ENCODE assay signal across 8 mouse cellular contexts in genomic region chr8:12677529-12677928, GRCm38 (mm10). TPM values are rescaled to one million over a fixed set of nuclear protein-coding genes. Genes with fewer than 3 reads are reported as not detected.
DNase-seq lines count a peak whose midpoint lies in the region; ATAC-seq and TF ChIP-seq lines count a peak whose summit lies in the region.

No protein-coding gene starts in this region.

- H3K79me2 ChIP-seq in liver, adult 2 months (ENCODE audit: control insufficient read depth, insufficient read depth, low read length): no peaks in the 10 kb centered on the region

- no peak overlapping the region for H3K4me3 ChIP-seq in embryonic facial prominence, embryonic 14.5 days (ENCODE audit: low read depth, low read length)
- no peak overlapping the region for H3K4me3 ChIP-seq in kidney, embryonic 16.5 days (ENCODE audit: low read length)
- H3K4me3 ChIP-seq in liver, adult 2 months (ENCODE audit: insufficient read depth, low read depth, low read length): no peak overlapping the region
- no peak overlapping the region for H3K4me3 ChIP-seq in stomach, embryonic 14.5 days (ENCODE audit: low read depth, low read length)

- H3K9ac ChIP-seq in embryonic facial prominence, embryonic 14.5 days (ENCODE audit: low read depth, low read length): no peak overlapping the region
- no peak overlapping the region for H3K9ac ChIP-seq in kidney, embryonic 16.5 days (replicated peaks; ENCODE audit: low read length)
- H3K9ac ChIP-seq in liver, adult 2 months (ENCODE audit: low read depth, low read length): no peak overlapping the region
- H3K9ac ChIP-seq in stomach, embryonic 14.5 days (replicated peaks; ENCODE audit: low read depth, low read length): no peak overlapping the region

- no peaks in the 10 kb centered on the region for H3K27me3 ChIP-seq in embryonic facial prominence, embryonic 14.5 days (replicated peaks; ENCODE audit: control insufficient read depth, insufficient read depth, low read length)
- peaks cover 6% of the 10 kb centered on the region; the same call in 1 of the 2 replicates for H3K27me3 ChIP-seq in kidney, embryonic 16.5 days (ENCODE audit: insufficient read depth, low read length)
- no peaks in the 10 kb centered on the region for H3K27me3 ChIP-seq in liver, adult 2 months (ENCODE audit: control insufficient read depth, insufficient read depth, low read length)
- no peaks in the 10 kb centered on the region for H3K27me3 ChIP-seq in stomach, embryonic 14.5 days (ENCODE audit: control insufficient read depth, insufficient read depth, low read length)

- DNase-seq in B cell, adult 2 months: peak; percentile 87 to 88
- DNase-seq in adrenal gland, postnatal 4 days (ENCODE audit: low spot score in 2 of 2): peak; percentile 43 to 56
- DNase-seq in embryonic facial prominence, embryonic 14.5 days (ENCODE audit: low spot score): peak; percentile 75
- DNase-seq in heart, adult 9 months (ENCODE audit: low spot score in 2 of 2): peak; percentile 30 to 61
- peak; percentile 48 for DNase-seq in liver, adult 2 months (ENCODE audit: extremely low read depth, low read depth, low spot score)
- peak; percentile 82 for DNase-seq in neural tube, embryonic 10.5 days (ENCODE audit: extremely low spot score, low spot score)

- no peak overlapping the region for H3K27ac ChIP-seq in embryonic facial prominence, embryonic 14.5 days (replicated peaks; ENCODE audit: low read depth, low read length)
- H3K27ac ChIP-seq in kidney, embryonic 16.5 days (ENCODE audit: low read length): no peak overlapping the region
- no peak overlapping the region for H3K27ac ChIP-seq in liver, adult 2 months (replicated peaks; ENCODE audit: insufficient read depth, low read depth, low read length)
- H3K27ac ChIP-seq in stomach, embryonic 14.5 days (ENCODE audit: low read length): no peak overlapping the region

- 3% methylated on average over 7 of the region's 7 CpGs for WGBS in embryonic facial prominence, embryonic 14.5 days
- 4% methylated on average over 7 of the region's 7 CpGs for WGBS in kidney, embryonic 16.5 days
- 3% methylated on average over 7 of the region's 7 CpGs for WGBS in liver, adult 2 months
- WGBS in stomach, embryonic 14.5 days: 3% methylated on average over 7 of the region's 7 CpGs

- TF ChIP-seq CTCF in liver, adult 2 months (IDR thresholded peaks at IDR 0.05; ENCODE audit: low read depth, low read length): peak; percentile 97

- no peaks in the 10 kb centered on the region for H3K36me3 ChIP-seq in embryonic facial prominence, embryonic 14.5 days (ENCODE audit: control insufficient read depth, insufficient read depth, low read length)
- no peaks in the 10 kb centered on the region for H3K36me3 ChIP-seq in kidney, embryonic 16.5 days (ENCODE audit: insufficient read depth, low read length)
- H3K36me3 ChIP-seq in liver, adult 2 months (ENCODE audit: control insufficient read depth, insufficient read depth, low read length): no peaks in the 10 kb centered on the region
- no peaks in the 10 kb centered on the region for H3K36me3 ChIP-seq in stomach, embryonic 14.5 days (ENCODE audit: control insufficient read depth, insufficient read depth, low read length)

- H3K9me3 ChIP-seq in embryonic facial prominence, embryonic 14.5 days (ENCODE audit: control insufficient read depth, low read length): no peaks in the 10 kb centered on the region
- no peaks in the 10 kb centered on the region for H3K9me3 ChIP-seq in kidney, embryonic 16.5 days (ENCODE audit: low read length)
- no peaks in the 10 kb centered on the region for H3K9me3 ChIP-seq in stomach, embryonic 14.5 days (ENCODE audit: control insufficient read depth, low read depth, low read length)

- H3K4me1 ChIP-seq in embryonic facial prominence, embryonic 14.5 days (ENCODE audit: control insufficient read depth, insufficient read depth, low read length): 0 out of 2 replicates have a peak, but pooled peaks cover 3% of the 10 kb centered on the region
- H3K4me1 ChIP-seq in kidney, embryonic 16.5 days (ENCODE audit: insufficient read depth, low read length): peaks cover 4% of the 10 kb centered on the region; the same call in 1 of the 2 replicates
- H3K4me1 ChIP-seq in liver, adult 2 months (ENCODE audit: control insufficient read depth, insufficient read depth, low read length): no peaks in the 10 kb centered on the region
- no peaks in the 10 kb centered on the region for H3K4me1 ChIP-seq in stomach, embryonic 14.5 days (ENCODE audit: control insufficient read depth, insufficient read depth, low read length)

- ATAC-seq in embryonic facial prominence, embryonic 14.5 days (ENCODE audit: low read depth): peak; percentile 88
- 0 out of 2 replicates have a peak, but pooled peaks have one; percentile 61 for ATAC-seq in kidney, embryonic 16.5 days (ENCODE audit: low FRiP score, low TSS enrichment)
- peak; percentile 79; the same call in 1 of the 2 replicates for ATAC-seq in stomach, embryonic 14.5 days (ENCODE audit: insufficient number of reproducible peaks, insufficient read depth, low FRiP score, low read depth)

- no peak overlapping the region for H3K4me2 ChIP-seq in embryonic facial prominence, embryonic 14.5 days (ENCODE audit: low read depth, low read length)
- H3K4me2 ChIP-seq in kidney, embryonic 16.5 days (replicated peaks; ENCODE audit: low read depth, low read length): no peak overlapping the region
- no peak overlapping the region for H3K4me2 ChIP-seq in stomach, embryonic 14.5 days (replicated peaks; ENCODE audit: low read depth, low read length)

- TF ChIP-seq POLR2A in liver, adult 2 months (IDR thresholded peaks at IDR 0.05; ENCODE audit: extremely low read depth, insufficient read depth, low read length): no peak

RNA-seq across cellular contexts. Expression of gene Tubgcp3, which starts 5.5 kb away (rescaled TPM):
- 10 to 100 TPM; 47.5 to 48.7 TPM for total RNA-seq in adrenal gland, postnatal 4 days (2021)
- 35.9 and 41.4 TPM in 2 replicates for polyA plus RNA-seq in embryonic facial prominence, embryonic 14.5 days (2014; fragmentation: Nextera tagmentation; extraction: Ambion mirVana)
- polyA plus RNA-seq in kidney, embryonic 16.5 days (2015; fragmentation: Nextera tagmentation; extraction: Ambion mirVana): 49.0 and 52.2 TPM in 2 replicates
- total RNA-seq in liver, adult 2 months (2014; rRNA removed): 12.8 and 19.1 TPM in 2 replicates
- polyA plus RNA-seq in liver, adult 2 months (2012; rRNA removed): 14.4 and 21.9 TPM in 2 replicates
- 49.2 and 54.2 TPM in 2 replicates for polyA plus RNA-seq in stomach, embryonic 14.5 days (2014; fragmentation: Nextera tagmentation; extraction: Ambion mirVana)
